Mouse (Mus musculus): ENCODE measurements around the gene Ndufb10. TPM values are rescaled to one million over a fixed set of nuclear protein-coding genes. Genes with fewer than 3 reads are reported as not detected.

Gene Ndufb10
- polyA plus RNA-seq, 1 experiment from 2014 or later: 269 TPM

DNA sequence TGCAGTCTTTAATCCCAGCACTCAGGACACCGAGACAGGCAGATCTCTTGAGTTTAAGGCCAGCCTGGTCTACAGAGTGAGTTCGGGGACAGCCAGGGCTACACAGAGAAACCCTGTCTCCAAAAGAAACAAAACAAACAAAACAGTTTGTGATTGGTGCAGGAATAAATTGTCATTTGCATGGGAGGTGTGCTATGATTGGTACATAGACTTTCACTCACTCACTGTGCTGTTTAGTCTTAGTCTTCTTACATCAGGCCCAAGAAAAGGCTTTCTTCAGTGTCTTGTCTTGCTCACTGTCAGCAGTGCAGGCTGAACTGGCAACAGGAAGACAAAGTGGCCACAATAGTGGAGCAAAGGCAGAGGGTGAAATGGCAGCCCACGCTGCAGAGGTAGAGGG, 20.1 kb upstream of the Ndufb10 start:
- ATAC-seq (ENCODE audit: low FRiP score, low TSS enrichment): no peak
- WGBS: 78% methylated on average over 3 of the region's 3 CpGs

DNA sequence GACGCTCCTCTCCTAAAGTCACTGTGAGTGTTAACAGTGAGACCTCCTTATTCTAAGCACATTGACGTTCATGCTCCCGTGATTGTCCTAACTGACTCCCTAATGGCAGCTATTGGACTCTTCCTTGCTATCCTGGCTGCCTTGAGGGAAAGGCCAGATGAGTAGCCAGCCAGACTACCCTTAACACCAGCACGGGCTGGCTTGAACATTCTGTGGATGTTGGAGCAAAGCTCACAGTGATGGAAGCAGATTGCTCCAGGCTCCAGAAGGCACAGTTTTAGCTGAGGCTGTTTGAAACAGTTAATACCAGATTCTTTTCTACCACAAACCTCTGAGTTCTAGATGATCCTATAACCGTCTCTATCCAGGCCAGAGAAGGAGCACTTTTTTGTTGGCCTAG, 19.6 kb upstream of the Ndufb10 start:
- no peak overlapping the region for H3K4me2 ChIP-seq (replicated peaks; ENCODE audit: low read depth)
- WGBS: 73% methylated on average over 5 of the region's 5 CpGs
- H3K27ac ChIP-seq (replicated peaks): no peak overlapping the region
- H3K9ac ChIP-seq (ENCODE audit: low read length): no peak overlapping the region
- no peak for TF ChIP-seq CTCF (IDR thresholded peaks at IDR 0.05; ENCODE audit: low read depth)
- TF ChIP-seq EP300 (optimal IDR thresholded peaks at IDR 0.05): no peak
- no peaks in the 10 kb centered on the region for H3K27me3 ChIP-seq (ENCODE audit: control insufficient read depth, insufficient read depth, low read length)
- no peaks in the 10 kb centered on the region for H3K9me3 ChIP-seq (ENCODE audit: control insufficient read depth, low read length)
- DNase-seq (ENCODE audit: low spot score): no peak
- peaks cover 11% of the 10 kb centered on the region; the same call in 1 of the 2 replicates for H3K36me3 ChIP-seq (ENCODE audit: control insufficient read depth, insufficient read depth, low read length)
- ATAC-seq (ENCODE audit: low FRiP score, low TSS enrichment): no peak
- H3K4me3 ChIP-seq (ENCODE audit: low read depth, low read length): no peak overlapping the region
- no peaks in the 10 kb centered on the region for H3K4me1 ChIP-seq (replicated peaks; ENCODE audit: control insufficient read depth, insufficient read depth)

More for the DNA sequence above, 20.1 kb upstream of the Ndufb10 start:
- no peak for DNase-seq (ENCODE audit: low spot score)
- no peak overlapping the region for H3K4me2 ChIP-seq (replicated peaks; ENCODE audit: low read depth)
- H3K9me3 ChIP-seq (ENCODE audit: control insufficient read depth, low read length): no peaks in the 10 kb centered on the region
- no peak overlapping the region for H3K9ac ChIP-seq (ENCODE audit: low read length)
- TF ChIP-seq CTCF (IDR thresholded peaks at IDR 0.05; ENCODE audit: low read depth) (no peak), EP300 (optimal IDR thresholded peaks at IDR 0.05) (no peak)
- H3K4me1 ChIP-seq (replicated peaks; ENCODE audit: control insufficient read depth, insufficient read depth): no peaks in the 10 kb centered on the region
- H3K27ac ChIP-seq (replicated peaks): no peak overlapping the region
- H3K4me3 ChIP-seq (ENCODE audit: low read depth, low read length): no peak overlapping the region
- H3K36me3 ChIP-seq (ENCODE audit: control insufficient read depth, insufficient read depth, low read length): peaks cover 11% of the 10 kb centered on the region; the same call in 1 of the 2 replicates
- no peaks in the 10 kb centered on the region for H3K27me3 ChIP-seq (ENCODE audit: control insufficient read depth, insufficient read depth, low read length)

DNA sequence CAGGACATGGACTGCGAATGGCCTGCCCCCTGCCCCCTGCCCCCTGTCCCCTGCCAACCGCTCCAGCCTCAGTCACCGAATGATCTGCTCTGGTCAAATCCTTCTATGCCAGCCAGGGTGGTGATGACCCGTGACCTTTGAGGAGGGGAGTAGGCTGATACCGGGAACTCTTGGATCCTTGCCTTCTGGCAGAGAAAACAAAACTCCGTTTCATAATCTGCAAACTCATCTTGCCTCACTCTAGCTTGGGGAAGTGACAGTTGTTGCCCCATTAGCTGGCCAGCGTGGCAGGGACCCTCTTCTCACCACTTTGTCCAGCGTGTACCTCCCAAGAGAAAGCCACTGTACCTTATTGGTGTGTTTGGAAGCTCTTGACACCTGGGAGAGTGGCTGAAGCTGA, 18.0 kb upstream of the Ndufb10 start:
- Histone ChIP-seq H3K4me2 (replicated peaks; ENCODE audit: low read depth) (no peak overlapping the region), H3K9ac (ENCODE audit: low read length) (no peak overlapping the region), H3K36me3 (ENCODE audit: control insufficient read depth, insufficient read depth, low read length) (peaks cover 11% of the 10 kb centered on the region; the same call in 1 of the 2 replicates), H3K27me3 (ENCODE audit: control insufficient read depth, insufficient read depth, low read length) (no peaks in the 10 kb centered on the region), H3K27ac (replicated peaks) (no peak overlapping the region), H3K9me3 (ENCODE audit: control insufficient read depth, low read length) (no peaks in the 10 kb centered on the region), H3K4me3 (ENCODE audit: low read depth, low read length) (no peak overlapping the region), H3K4me1 (replicated peaks; ENCODE audit: control insufficient read depth, insufficient read depth) (peaks cover 2% of the 10 kb centered on the region; the same call in 1 of the 2 replicates)
- DNase-seq (ENCODE audit: low spot score) (no peak), ATAC-seq (ENCODE audit: low FRiP score, low TSS enrichment) (no peak)
- 75% methylated on average over 8 of the region's 8 CpGs for WGBS
- TF ChIP-seq CTCF (IDR thresholded peaks at IDR 0.05; ENCODE audit: low read depth) (no peak), EP300 (optimal IDR thresholded peaks at IDR 0.05) (no peak)

DNA sequence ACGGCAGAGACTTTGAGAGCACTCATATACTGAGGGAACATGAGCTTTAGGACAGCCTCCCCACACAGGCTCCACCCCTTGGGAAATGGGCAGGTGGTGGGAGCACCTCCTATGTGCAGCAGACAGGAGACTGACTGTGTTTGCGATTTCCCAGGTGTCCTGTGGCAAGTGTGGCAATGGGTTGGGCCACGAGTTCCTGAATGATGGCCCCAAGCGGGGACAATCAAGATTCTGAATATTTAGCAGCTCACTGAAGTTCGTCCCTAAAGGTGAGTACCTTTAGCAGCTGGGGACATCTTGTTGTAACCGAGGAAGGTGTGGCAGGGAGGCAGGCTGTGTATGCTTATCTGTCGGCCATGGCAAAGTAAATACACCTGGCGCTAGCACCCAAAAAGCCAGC, 15.6 kb upstream of the Ndufb10 start:
- H3K9ac ChIP-seq (ENCODE audit: low read length): no peak overlapping the region
- H3K4me3 ChIP-seq (ENCODE audit: low read depth, low read length): no peak overlapping the region
- no peaks in the 10 kb centered on the region for H3K9me3 ChIP-seq (ENCODE audit: control insufficient read depth, low read length)
- 53% methylated on average over 8 of the region's 8 CpGs for WGBS
- H3K36me3 ChIP-seq (ENCODE audit: control insufficient read depth, insufficient read depth, low read length): peaks cover 11% of the 10 kb centered on the region; the same call in 1 of the 2 replicates
- TF ChIP-seq EP300 (optimal IDR thresholded peaks at IDR 0.05) (no peak), CTCF (IDR thresholded peaks at IDR 0.05; ENCODE audit: low read depth) (no peak)
- H3K4me2 ChIP-seq (replicated peaks; ENCODE audit: low read depth): no peak overlapping the region
- ATAC-seq (ENCODE audit: low FRiP score, low TSS enrichment): no peak
- H3K4me1 ChIP-seq (replicated peaks; ENCODE audit: control insufficient read depth, insufficient read depth): peaks cover 7% of the 10 kb centered on the region; the same call in 1 of the 2 replicates
- H3K27ac ChIP-seq (replicated peaks): no peak overlapping the region
- DNase-seq (ENCODE audit: low spot score): no peak
- H3K27me3 ChIP-seq (ENCODE audit: control insufficient read depth, insufficient read depth, low read length): no peaks in the 10 kb centered on the region

DNA sequence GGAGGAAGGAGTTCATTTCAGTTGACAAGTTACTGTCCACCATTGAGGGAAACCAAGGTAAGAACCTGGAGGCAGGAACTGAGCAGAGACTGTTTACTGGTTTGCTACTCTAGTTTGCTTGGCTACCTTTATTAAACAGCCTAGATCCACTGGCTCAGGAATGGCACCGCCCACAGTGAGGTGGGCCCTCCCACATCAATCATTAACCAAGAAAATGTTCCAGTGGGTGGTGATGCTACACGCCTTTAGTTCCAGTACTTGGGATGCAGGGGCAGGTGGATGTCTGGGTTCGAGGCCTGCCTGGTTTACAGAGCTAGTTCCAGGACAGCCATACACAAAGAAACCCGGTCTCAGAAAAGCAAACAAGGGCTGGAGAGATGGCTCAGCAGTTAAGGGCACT, 14.0 kb upstream of the Ndufb10 start:
- Histone ChIP-seq H3K4me2 (replicated peaks; ENCODE audit: low read depth) (0 out of 2 replicates have a peak overlapping the region, but pooled peaks have one; percentile 17), H3K9ac (ENCODE audit: low read length) (no peak overlapping the region), H3K4me3 (ENCODE audit: low read depth, low read length) (no peak overlapping the region), H3K4me1 (replicated peaks; ENCODE audit: control insufficient read depth, insufficient read depth) (peaks cover 7% of the 10 kb centered on the region; the same call in 1 of the 2 replicates), H3K36me3 (ENCODE audit: control insufficient read depth, insufficient read depth, low read length) (peaks cover 11% of the 10 kb centered on the region; the same call in 1 of the 2 replicates), H3K27me3 (ENCODE audit: control insufficient read depth, insufficient read depth, low read length) (no peaks in the 10 kb centered on the region), H3K9me3 (ENCODE audit: control insufficient read depth, low read length) (no peaks in the 10 kb centered on the region), H3K27ac (replicated peaks) (no peak overlapping the region)
- WGBS: 66% methylated on average over 4 of the region's 4 CpGs
- TF ChIP-seq EP300 (optimal IDR thresholded peaks at IDR 0.05) (no peak), CTCF (IDR thresholded peaks at IDR 0.05; ENCODE audit: low read depth) (no peak)
- ATAC-seq (ENCODE audit: low FRiP score, low TSS enrichment): no peak; the same call in 1 of the 2 replicates
- peak; percentile 75 for DNase-seq (ENCODE audit: low spot score)

GRCm38 (mm10) chr17:24737135-24737810, 13.0 kb upstream of the Ndufb10 start:
- Histone ChIP-seq H3K9ac (ENCODE audit: low read length) (peak overlapping the region; percentile 79), H3K36me3 (ENCODE audit: control insufficient read depth, insufficient read depth, low read length) (peaks cover 11% of the 10 kb centered on the region; the same call in 1 of the 2 replicates), H3K27me3 (ENCODE audit: control insufficient read depth, insufficient read depth, low read length) (no peaks in the 10 kb centered on the region), H3K4me2 (replicated peaks; ENCODE audit: low read depth) (peak overlapping the region; percentile 87), H3K27ac (replicated peaks) (peak overlapping the region; percentile 83), H3K4me1 (replicated peaks; ENCODE audit: control insufficient read depth, insufficient read depth) (peaks cover 7% of the 10 kb centered on the region; the same call in 1 of the 2 replicates), H3K4me3 (ENCODE audit: low read depth, low read length) (peak overlapping the region; percentile 65), H3K9me3 (ENCODE audit: control insufficient read depth, low read length) (no peaks in the 10 kb centered on the region)
- no peak for ATAC-seq (ENCODE audit: low FRiP score, low TSS enrichment)
- 16% methylated on average over 8 of the region's 8 CpGs for WGBS
- TF ChIP-seq CTCF (IDR thresholded peaks at IDR 0.05; ENCODE audit: low read depth): peak; percentile 50
- no peak for TF ChIP-seq EP300 (optimal IDR thresholded peaks at IDR 0.05)
- no peak for DNase-seq (ENCODE audit: low spot score)

Data from stomach, postnatal 0 days (tissue).